Mouse (Mus musculus): ENCODE results near the gene Mrtfa. TPM values are rescaled to one million over a fixed set of nuclear protein-coding genes. Genes with fewer than 3 reads are reported as not detected.

Mrtfa gene
- polyA plus RNA-seq, 2 experiments = 3.4 to 4.8 TPM

- Histone ChIP-seq H3K4me1 (replicated peaks; ENCODE audit: control insufficient read depth in 2 of 2, insufficient read depth in 2 of 2, low read length in 1 of 2) (peaks cover 0 to 6% of the 10 kb centered on the region in 2 experiments; a peak in 1 of 4 replicates), H3K36me3 (replicated peaks; ENCODE audit: control insufficient read depth, insufficient read depth, low read depth) (no peaks in the 10 kb centered on the region), H3K27ac (no peak overlapping the region), H3K9me3 (ENCODE audit: control insufficient read depth, low read length) (no peaks in the 10 kb centered on the region), H3K4me2 (ENCODE audit: low read depth) (no peak overlapping the region), H3K27me3 (ENCODE audit: control insufficient read depth, insufficient read depth, low read length) (no peaks in the 10 kb centered on the region), H3K4me3 (ENCODE audit: insufficient read depth in 1 of 2, low read depth in 2 of 2, low read length in 2 of 2) (no peak overlapping the region), H3K9ac (replicated peaks) (no peak overlapping the region)
- 46% methylated on average over 1 of the region's 1 CpGs for WGBS (ENCODE audit: insufficient replicate concordance)
- TF ChIP-seq CTCF (IDR thresholded peaks at IDR 0.05; ENCODE audit: low read depth) (no peak), EP300 (IDR thresholded peaks at IDR 0.05; ENCODE audit: low read depth) (no peak)
- ATAC-seq (ENCODE audit: insufficient read depth) (no peak), DNase-seq (ENCODE audit: low read depth in 3 of 3, low spot score in 3 of 3) (no peak)
Measured at GRCm38 (mm10) chr15:81184913-81185312, 5.6 kb downstream of the Mrtfa start.

GRCm38 (mm10) chr15:81181233-81181632, 9.3 kb downstream of the Mrtfa start:
- Histone ChIP-seq H3K27ac (no peak overlapping the region), H3K9me3 (ENCODE audit: control insufficient read depth, low read length) (no peaks in the 10 kb centered on the region), H3K27me3 (ENCODE audit: control insufficient read depth, insufficient read depth, low read length) (no peaks in the 10 kb centered on the region), H3K9ac (replicated peaks) (no peak overlapping the region), H3K4me3 (ENCODE audit: insufficient read depth in 1 of 2, low read depth in 2 of 2, low read length in 2 of 2) (no peak overlapping the region), H3K4me1 (replicated peaks; ENCODE audit: control insufficient read depth in 2 of 2, insufficient read depth in 2 of 2, low read length in 1 of 2) (peaks cover 0 to 6% of the 10 kb centered on the region in 2 experiments; a peak in 1 of 4 replicates), H3K4me2 (ENCODE audit: low read depth) (no peak overlapping the region), H3K36me3 (replicated peaks; ENCODE audit: control insufficient read depth, insufficient read depth, low read depth) (no peaks in the 10 kb centered on the region)
- no peak for TF ChIP-seq CTCF (IDR thresholded peaks at IDR 0.05; ENCODE audit: low read depth)
- no peak for TF ChIP-seq EP300 (IDR thresholded peaks at IDR 0.05; ENCODE audit: low read depth)
- 55% methylated on average over 2 of the region's 2 CpGs for WGBS (ENCODE audit: insufficient replicate concordance)
- ATAC-seq (ENCODE audit: insufficient read depth) (no peak), DNase-seq (ENCODE audit: low read depth in 3 of 3, low spot score in 3 of 3) (no peak)

GRCm38 (mm10) chr15:81179523-81179922, 11.0 kb downstream of the Mrtfa start:
- no peak overlapping the region for H3K27ac ChIP-seq
- DNase-seq (ENCODE audit: low read depth in 3 of 3, low spot score in 3 of 3) (no peak), ATAC-seq (ENCODE audit: insufficient read depth) (no peak)
- H3K4me3 ChIP-seq (ENCODE audit: insufficient read depth in 1 of 2, low read depth in 2 of 2, low read length in 2 of 2) = no peak overlapping the region
- no peaks in the 10 kb centered on the region for H3K27me3 ChIP-seq (ENCODE audit: control insufficient read depth, insufficient read depth, low read length)
- TF ChIP-seq EP300 (IDR thresholded peaks at IDR 0.05; ENCODE audit: low read depth) = no peak
- TF ChIP-seq CTCF (IDR thresholded peaks at IDR 0.05; ENCODE audit: low read depth) = no peak
- H3K9ac ChIP-seq (replicated peaks) = no peak overlapping the region
- WGBS (ENCODE audit: insufficient replicate concordance) = 68% methylated on average over 2 of the region's 2 CpGs
- H3K4me1 ChIP-seq (replicated peaks; ENCODE audit: control insufficient read depth in 2 of 2, insufficient read depth in 2 of 2, low read length in 1 of 2) = 0 out of 4 replicates have a peak, but pooled peaks cover 0 to 3% of the 10 kb centered on the region in 2 experiments
- H3K4me2 ChIP-seq (ENCODE audit: low read depth) = no peak overlapping the region
- no peaks in the 10 kb centered on the region for H3K9me3 ChIP-seq (ENCODE audit: control insufficient read depth, low read length)
- no peaks in the 10 kb centered on the region for H3K36me3 ChIP-seq (replicated peaks; ENCODE audit: control insufficient read depth, insufficient read depth, low read depth)

- H3K27ac ChIP-seq = no peak overlapping the region
- H3K4me3 ChIP-seq (ENCODE audit: insufficient read depth in 1 of 2, low read depth in 2 of 2, low read length in 2 of 2) = no peak overlapping the region
- DNase-seq (ENCODE audit: low read depth in 3 of 3, low spot score in 3 of 3) = no peak
- no peaks in the 10 kb centered on the region for H3K36me3 ChIP-seq (replicated peaks; ENCODE audit: control insufficient read depth, insufficient read depth, low read depth)
- H3K4me2 ChIP-seq (ENCODE audit: low read depth) = no peak overlapping the region
- H3K4me1 ChIP-seq (replicated peaks; ENCODE audit: control insufficient read depth in 2 of 2, insufficient read depth in 2 of 2, low read length in 1 of 2) = 0 out of 4 replicates have a peak, but pooled peaks cover 0 to 3% of the 10 kb centered on the region in 2 experiments
- TF ChIP-seq EP300 (IDR thresholded peaks at IDR 0.05; ENCODE audit: low read depth) (no peak), CTCF (IDR thresholded peaks at IDR 0.05; ENCODE audit: low read depth) (no peak)
- H3K27me3 ChIP-seq (ENCODE audit: control insufficient read depth, insufficient read depth, low read length) = no peaks in the 10 kb centered on the region
- 61% methylated on average over 11 of the region's 11 CpGs for WGBS (ENCODE audit: insufficient replicate concordance)
- H3K9ac ChIP-seq (replicated peaks) = no peak overlapping the region
- no peaks in the 10 kb centered on the region for H3K9me3 ChIP-seq (ENCODE audit: control insufficient read depth, low read length)
- no peak for ATAC-seq (ENCODE audit: insufficient read depth)
Measured at GRCm38 (mm10) chr15:81178703-81179102, 11.9 kb downstream of the Mrtfa start.

- H3K27me3 ChIP-seq (ENCODE audit: control insufficient read depth, insufficient read depth, low read length) = no peaks in the 10 kb centered on the region
- no peak overlapping the region for H3K4me2 ChIP-seq (ENCODE audit: low read depth)
- H3K4me1 ChIP-seq (replicated peaks; ENCODE audit: control insufficient read depth in 2 of 2, insufficient read depth in 2 of 2, low read length in 1 of 2) = 0 out of 4 replicates have a peak, but pooled peaks cover 0 to 3% of the 10 kb centered on the region in 2 experiments
- H3K36me3 ChIP-seq (replicated peaks; ENCODE audit: control insufficient read depth, insufficient read depth, low read depth) = no peaks in the 10 kb centered on the region
- no peak for DNase-seq (ENCODE audit: low read depth in 3 of 3, low spot score in 3 of 3)
- no peaks in the 10 kb centered on the region for H3K9me3 ChIP-seq (ENCODE audit: control insufficient read depth, low read length)
- ATAC-seq (ENCODE audit: insufficient read depth) = no peak
- TF ChIP-seq CTCF (IDR thresholded peaks at IDR 0.05; ENCODE audit: low read depth) (no peak), EP300 (IDR thresholded peaks at IDR 0.05; ENCODE audit: low read depth) (no peak)
- no peak overlapping the region for H3K9ac ChIP-seq (replicated peaks)
- H3K27ac ChIP-seq = no peak overlapping the region
- no peak overlapping the region for H3K4me3 ChIP-seq (ENCODE audit: insufficient read depth in 1 of 2, low read depth in 2 of 2, low read length in 2 of 2)
- WGBS (ENCODE audit: insufficient replicate concordance) = 79% methylated on average over 7 of the region's 7 CpGs
Measured at GRCm38 (mm10) chr15:81177860-81178259, 12.7 kb downstream of the Mrtfa start.

Measured in liver, embryonic 14.5 days (tissue).